Mouse (Mus musculus): ENCODE data around the gene Mettl27.

GRCm38 (mm10) chr5:134948085-134948439, 15.9 kb downstream of the Mettl27 start:
- TF ChIP-seq CTCF (IDR thresholded peaks at IDR 0.05; ENCODE audit: low read depth) (no peak), EP300 (optimal IDR thresholded peaks at IDR 0.05) (no peak)

Data from stomach, postnatal 0 days (tissue).